Mouse (Mus musculus) retina, postnatal 7 days (tissue): ENCODE measurements around the gene Gm11027.
"Not testable (repeated sequence)": the region's sequence is repeated elsewhere in the genome, so short reads cannot be mapped to it uniquely, and the experiment has no call there.

Experiments
- DNase-seq: peaks from one replicate; pipeline ENCODE4 v3.0.0-alpha.2; 2012; ENCODE audit warnings: low read depth, low spot score

Gm11027 gene

GRCm38 (mm10) chr12:116275086-116275485, at the start of gene Gm11027:
Gene Gm11027 (plus strand): TSS chr12:116275386.
- not testable (repeated sequence) for DNase-seq

GRCm38 (mm10) chr12:116226289-116227057, 48.7 kb upstream of the Gm11027 start:
- DNase-seq, result no peak

DNA sequence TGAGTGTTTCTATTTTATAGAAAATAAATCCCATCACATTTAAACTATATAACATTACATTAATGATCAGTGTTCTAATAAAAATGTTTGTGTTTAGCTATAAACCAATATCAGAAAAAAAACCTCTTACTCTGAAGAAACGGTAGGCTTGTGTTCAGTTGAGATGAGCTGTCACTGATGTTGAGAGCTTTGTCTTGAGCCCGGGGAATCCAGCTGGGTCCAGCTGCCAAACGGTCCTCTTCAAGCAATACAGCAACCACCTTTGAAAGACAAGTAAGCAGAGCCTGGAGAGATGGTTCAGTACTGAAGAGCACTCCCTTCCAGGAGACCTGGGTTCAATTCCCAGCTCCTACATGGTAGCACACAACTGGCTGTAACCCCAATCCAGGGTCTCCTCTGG, 45.7 kb upstream of the Gm11027 start:
- DNase-seq, result no peak

- DNase-seq, result no peak
Measured at GRCm38 (mm10) chr12:116231612-116232011, 43.6 kb upstream of the Gm11027 start.

- DNase-seq, result no peak
Measured at GRCm38 (mm10) chr12:116232061-116232460, 43.1 kb upstream of the Gm11027 start.

- DNase-seq, result no peak
Measured at GRCm38 (mm10) chr12:116235356-116235755, 39.8 kb upstream of the Gm11027 start.

DNA sequence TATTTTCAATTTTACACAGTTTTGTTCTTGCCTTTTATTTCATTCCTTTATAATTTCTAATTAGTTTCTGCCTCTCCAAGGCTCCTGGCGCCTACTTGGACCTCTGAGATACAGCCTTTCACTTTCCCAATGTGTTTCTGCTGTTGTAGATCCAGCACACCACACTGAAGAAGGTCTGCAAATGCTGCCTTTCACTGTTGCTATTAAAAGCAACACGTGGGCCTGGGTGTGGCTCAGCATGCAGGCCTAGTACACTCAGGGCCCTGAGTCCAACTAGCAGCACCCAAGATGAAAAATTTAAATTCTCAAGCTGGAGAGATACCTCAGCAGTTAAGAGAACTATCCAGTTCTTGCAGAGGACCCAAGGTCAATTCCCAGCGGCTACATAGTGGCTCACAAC, 38.5 kb upstream of the Gm11027 start:
- DNase-seq, result no peak

- no peak for DNase-seq
Measured at GRCm38 (mm10) chr12:116238370-116238769, 36.8 kb upstream of the Gm11027 start.

- DNase-seq, result no peak
Measured at GRCm38 (mm10) chr12:116238803-116239202, 36.4 kb upstream of the Gm11027 start.

DNA sequence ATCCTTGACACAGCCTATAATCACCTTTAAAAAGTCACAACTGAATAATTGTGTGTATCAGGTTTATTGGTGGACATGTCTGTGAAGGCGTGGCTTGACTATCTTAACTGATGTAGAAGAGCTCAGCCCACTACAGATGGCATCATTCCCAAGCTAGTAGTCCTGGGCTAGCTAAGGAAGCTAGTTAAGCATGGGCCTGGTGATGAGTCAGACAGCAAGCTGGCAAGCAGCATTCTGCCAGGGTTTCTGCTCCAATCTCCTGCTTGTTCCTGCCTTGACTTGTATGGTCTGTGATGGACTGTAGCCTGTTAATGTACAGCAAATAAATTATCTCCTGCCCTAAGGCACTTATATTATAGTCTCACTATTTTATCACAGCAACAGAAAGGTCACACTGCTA, 30.6 kb upstream of the Gm11027 start:
- no peak for DNase-seq

DNA sequence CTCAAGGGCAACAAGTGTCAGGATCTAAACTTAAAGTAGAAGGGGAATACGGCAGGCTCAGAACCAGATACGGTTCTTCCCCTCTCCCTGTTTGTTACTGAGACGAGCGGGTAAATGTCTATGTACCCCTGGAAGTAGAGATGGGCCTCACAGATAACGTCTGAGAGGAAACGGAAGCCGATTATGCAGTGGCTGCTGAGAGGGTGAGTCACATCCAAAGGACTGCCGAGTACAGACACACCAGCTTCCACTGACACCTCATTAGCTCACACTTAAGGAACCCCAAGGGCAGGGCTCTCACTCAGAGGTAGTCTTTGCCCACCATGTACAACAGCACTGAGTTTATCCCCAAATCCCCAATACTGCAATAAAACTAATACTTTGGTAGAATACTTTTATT, 20.5 kb upstream of the Gm11027 start:
- no peak for DNase-seq

- no peak for DNase-seq
Measured at GRCm38 (mm10) chr12:116255636-116256035, 19.6 kb upstream of the Gm11027 start.

DNA sequence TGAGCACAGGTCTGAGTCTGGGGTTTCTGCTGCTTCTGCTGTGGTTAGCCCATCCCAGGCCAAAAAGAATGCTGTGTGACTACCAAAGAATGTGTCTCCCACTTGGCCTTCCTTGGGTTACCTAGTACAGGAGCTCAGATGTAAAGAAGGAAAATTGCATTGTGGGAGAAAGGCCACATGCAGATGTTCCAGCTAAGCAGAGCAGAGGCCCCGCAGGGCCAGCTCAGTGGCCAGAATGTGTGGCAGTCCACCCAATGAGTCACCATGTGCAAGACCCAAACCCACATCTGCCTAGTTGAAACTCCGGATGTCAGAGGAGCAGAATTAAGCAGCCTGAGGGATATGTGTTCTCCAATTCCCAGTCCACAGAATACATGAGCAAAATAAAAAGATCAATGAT, 16.9 kb upstream of the Gm11027 start:
- DNase-seq, result no peak

DNA sequence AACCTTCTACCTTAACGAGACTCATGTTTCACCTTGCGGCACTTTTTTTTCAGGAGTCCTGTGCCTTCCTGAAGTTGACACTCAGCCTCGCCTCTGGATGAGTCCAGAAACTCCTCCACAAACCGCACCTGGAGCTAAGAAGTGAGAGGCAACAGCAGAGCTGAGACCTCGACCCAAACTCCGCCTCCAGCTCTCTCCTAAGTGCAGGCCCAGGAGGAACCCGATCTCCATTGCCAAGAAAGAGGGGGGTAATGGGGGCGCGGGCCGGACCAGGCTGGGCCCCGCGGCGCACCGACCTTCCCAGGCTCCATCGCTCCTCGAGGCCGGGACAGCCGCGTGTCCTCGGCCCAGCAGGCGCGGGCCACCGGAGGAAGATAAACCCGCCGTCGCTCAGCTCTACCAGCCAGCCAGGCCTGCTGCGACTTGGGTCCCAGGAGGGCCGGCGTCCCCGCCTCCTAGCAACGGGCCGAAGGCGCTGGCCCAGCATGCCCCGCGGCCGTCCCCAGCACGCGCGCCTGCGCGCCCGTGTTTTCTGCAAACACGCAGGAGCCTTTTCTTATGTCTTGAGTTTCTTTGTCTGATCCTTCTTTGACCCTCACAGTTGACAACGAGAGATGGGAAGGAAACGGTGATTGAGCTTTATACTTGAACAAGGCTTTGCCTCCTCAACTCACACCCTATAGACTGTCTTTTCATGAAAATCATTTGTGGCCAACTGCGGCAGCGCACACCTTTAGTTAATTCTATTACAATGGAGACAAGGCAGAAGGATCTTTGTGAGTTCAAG, 12.4 kb upstream of the Gm11027 start, which contains the start of gene Wdr60:
Gene Wdr60 (minus strand): TSS at position 468 of the 787 bp plus-strand sequence.
- DNase-seq, result peak; percentile 76

DNA sequence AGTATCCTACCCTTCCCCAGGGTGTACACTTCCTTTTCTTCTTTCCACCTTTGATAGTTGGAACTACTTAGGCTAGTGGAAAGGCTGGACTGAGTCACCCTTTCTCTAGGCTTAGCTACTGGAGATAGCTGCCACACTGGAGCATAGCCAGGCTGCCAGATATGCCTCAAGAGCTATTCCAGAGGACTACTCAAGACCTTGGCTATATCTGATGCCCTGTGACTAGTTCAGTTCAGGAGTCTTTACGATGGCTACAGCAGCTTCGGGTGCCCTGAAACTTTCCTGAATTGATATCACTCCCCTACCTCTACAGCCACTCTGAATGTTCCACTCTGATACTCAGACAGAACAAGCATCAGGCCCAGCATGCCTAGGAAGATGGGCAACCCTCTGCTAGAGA, 10.4 kb upstream of the Gm11027 start:
- no peak for DNase-seq

- DNase-seq, result no peak
Measured at GRCm38 (mm10) chr12:116265275-116265674, 9.9 kb upstream of the Gm11027 start.

GRCm38 (mm10) chr12:116269450-116269849, 5.7 kb upstream of the Gm11027 start:
- DNase-seq, result no peak

DNA sequence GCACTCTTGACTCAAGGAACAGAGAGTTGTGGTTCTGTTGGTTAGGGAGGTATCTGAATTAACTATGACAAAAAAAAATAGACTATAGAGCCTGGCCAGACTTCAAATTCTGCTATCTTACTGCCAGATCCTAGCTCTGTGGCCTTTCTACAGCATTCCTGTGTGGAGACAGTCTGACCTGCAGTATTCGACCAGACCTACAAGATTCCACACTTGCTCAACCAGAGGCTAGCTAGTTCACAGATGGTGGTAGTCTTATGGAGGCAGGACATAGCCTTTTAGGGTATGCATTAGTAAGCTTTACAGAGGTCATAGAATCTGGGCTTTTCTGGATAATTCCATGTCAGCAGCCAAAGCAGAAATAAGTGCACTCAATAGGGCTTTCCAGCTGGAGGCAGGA, 4.6 kb upstream of the Gm11027 start:
- DNase-seq, result no peak

GRCm38 (mm10) chr12:116271071-116271470, 4.1 kb upstream of the Gm11027 start:
- DNase-seq, result no peak

GRCm38 (mm10) chr12:116273733-116274132, 1.5 kb upstream of the Gm11027 start:
- no peak for DNase-seq

- DNase-seq, result no peak
Measured at GRCm38 (mm10) chr12:116275631-116276030, 445 bp downstream of the Gm11027 start.

DNA sequence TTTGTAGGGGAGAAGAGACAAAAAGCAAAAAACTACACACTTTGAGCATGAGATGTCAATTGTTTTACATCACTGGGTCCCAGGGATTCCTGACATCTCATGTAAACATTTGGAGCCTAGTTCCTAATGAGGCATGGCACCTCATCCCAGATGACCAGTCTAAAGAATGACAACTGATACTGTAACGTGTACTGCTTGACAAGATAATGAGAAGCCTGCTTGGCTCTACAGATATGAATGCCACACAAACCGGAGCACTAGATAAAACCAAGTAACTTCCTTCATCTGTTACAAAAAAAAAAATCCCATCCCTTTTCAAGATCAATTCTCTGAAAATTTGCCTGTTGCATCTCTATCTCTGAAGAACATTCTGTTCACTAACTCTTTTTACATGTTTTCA, 1.8 kb downstream of the Gm11027 start:
- DNase-seq, result no peak

DNA sequence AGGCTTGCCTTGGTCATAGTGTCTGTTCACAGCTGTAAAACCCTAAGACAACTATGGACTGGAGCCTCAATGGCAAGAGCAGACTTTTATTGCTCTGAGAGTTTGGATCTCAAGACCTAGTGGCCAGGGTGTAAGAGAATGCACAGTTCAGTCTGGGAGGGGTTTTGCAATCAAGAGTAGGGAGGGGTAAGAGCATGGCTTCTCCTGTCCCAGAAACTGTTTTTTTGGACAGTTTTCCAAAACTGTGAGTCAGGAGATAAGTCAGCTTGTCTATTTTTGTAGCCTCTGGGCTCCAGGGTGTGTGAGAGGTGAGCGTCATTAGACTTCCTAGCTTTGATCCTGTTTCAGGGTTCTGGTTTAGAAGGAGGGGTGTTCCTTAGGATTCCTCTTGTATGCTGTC, 3.4 kb downstream of the Gm11027 start:
- no peak for DNase-seq
